In the genomic region with DNA sequence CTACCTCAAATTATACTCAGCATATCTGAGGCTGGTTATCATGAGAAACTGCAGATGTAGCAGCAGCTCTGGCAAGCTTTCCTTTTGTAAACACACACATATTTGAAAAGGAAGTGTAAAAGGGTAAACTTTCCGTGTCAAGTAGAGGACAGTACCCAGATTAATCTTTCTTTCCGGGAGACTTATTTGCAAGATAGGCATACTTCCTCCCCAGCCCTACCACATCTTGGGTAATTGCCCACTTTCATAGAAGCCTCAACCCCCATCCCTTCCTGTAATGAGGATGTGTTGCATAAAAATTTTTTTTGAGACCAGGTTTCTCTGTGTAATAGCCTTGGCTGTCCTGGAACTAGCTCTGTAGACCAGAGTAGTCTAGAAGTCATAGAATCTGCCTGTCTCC, we compare ENCODE assay signal across 11 mouse cellular contexts. TPM values are rescaled to one million over a fixed set of nuclear protein-coding genes. Genes with fewer than 3 reads are reported as not detected.
DNase-seq lines count a peak whose midpoint lies in the region; ATAC-seq and TF ChIP-seq lines count a peak whose summit lies in the region.
"Had no signal": no experiment of that assay in that cellular context is flagged by ENCODE, and none has a peak within 500 bp of the region (broad histone marks: within the 10 kb centered on the region; RNA-seq: fewer than 3 reads in every experiment).

No protein-coding gene starts in this region.

- H3K36me3 ChIP-seq in lung, postnatal 0 days (ENCODE audit: insufficient read depth, low read length) = no peaks in the 10 kb centered on the region
- H3K36me3 ChIP-seq in forebrain, postnatal 0 days (ENCODE audit: insufficient read depth) = no peaks in the 10 kb centered on the region
- H3K36me3 ChIP-seq: midbrain, embryonic 12.5 days had no signal

- no peak for TF ChIP-seq CTCF in lung, postnatal 0 days (IDR thresholded peaks at IDR 0.05)
- TF ChIP-seq CTCF in forebrain, postnatal 0 days (IDR thresholded peaks at IDR 0.05; ENCODE audit: low read depth) = no peak

- peaks cover 6% of the 10 kb centered on the region for H3K4me1 ChIP-seq in brown adipose tissue, adult 24 weeks (ENCODE audit: control insufficient read depth, insufficient read depth, insufficient read length, low read length)
- H3K4me1 ChIP-seq in lung, postnatal 0 days (ENCODE audit: insufficient read depth, low read depth, low read length) = peaks cover 6% of the 10 kb centered on the region; the same call in 1 of the 2 replicates
- no peaks in the 10 kb centered on the region for H3K4me1 ChIP-seq in forebrain, postnatal 0 days (ENCODE audit: insufficient read depth)
- H3K4me1 ChIP-seq: midbrain, embryonic 12.5 days had no signal

- no peaks in the 10 kb centered on the region for H3K9me3 ChIP-seq in lung, postnatal 0 days (ENCODE audit: low read length)
- no peaks in the 10 kb centered on the region for H3K9me3 ChIP-seq in forebrain, postnatal 0 days (ENCODE audit: low read length)
- H3K9me3 ChIP-seq: midbrain, embryonic 12.5 days had no signal

- no peak overlapping the region for H3K4me3 ChIP-seq in brown adipose tissue, adult 24 weeks (ENCODE audit: insufficient read depth, low read depth, low read length)
- H3K4me3 ChIP-seq in lung, postnatal 0 days (ENCODE audit: low read depth, low read length) = no peak overlapping the region
- no peak overlapping the region for H3K4me3 ChIP-seq in forebrain, postnatal 0 days (ENCODE audit: low read depth, low read length)
- H3K4me3 ChIP-seq: midbrain, embryonic 12.5 days had no signal

- no peak overlapping the region for H3K9ac ChIP-seq in lung, postnatal 0 days (replicated peaks; ENCODE audit: low read depth)
- no peak overlapping the region for H3K9ac ChIP-seq in forebrain, postnatal 0 days
- H3K9ac ChIP-seq: hindbrain, embryonic 14.5 days; midbrain, embryonic 12.5 days had no signal

- peak; percentile 96 for DNase-seq in heart, adult 11 months
- no peak for DNase-seq in heart, postnatal 25 days (ENCODE audit: low spot score)
- DNase-seq in 3T3-L1 (ENCODE audit: low read depth, low spot score) = peak; percentile 55
- DNase-seq in lung, postnatal 0 days (ENCODE audit: low spot score) = peak; percentile 79
- DNase-seq in left cerebral cortex, postnatal 25 days (ENCODE audit: low spot score in 2 of 2) = no peak
- no peak for DNase-seq in forebrain, postnatal 0 days
- no peak for DNase-seq in layer of hippocampus, adult 11-12 months (ENCODE audit: low spot score)

- TF ChIP-seq EP300 in lung, postnatal 0 days (IDR thresholded peaks at IDR 0.05) = peak; percentile 98

- WGBS in lung, postnatal 0 days = 8% methylated on average over 2 of the region's 2 CpGs
- 82% methylated on average over 2 of the region's 2 CpGs for WGBS in forebrain, postnatal 0 days

- no peaks in the 10 kb centered on the region for H3K27me3 ChIP-seq in lung, postnatal 0 days (replicated peaks; ENCODE audit: insufficient read depth, low read length)
- H3K27me3 ChIP-seq in forebrain, postnatal 0 days (ENCODE audit: insufficient read depth, low read length) = no peaks in the 10 kb centered on the region
- H3K27me3 ChIP-seq: midbrain, embryonic 12.5 days had no signal

- no peak overlapping the region for H3K4me2 ChIP-seq in lung, postnatal 0 days (replicated peaks; ENCODE audit: low read depth, low read length)
- H3K4me2 ChIP-seq in forebrain, postnatal 0 days (ENCODE audit: low read depth) = no peak overlapping the region
- H3K4me2 ChIP-seq: hindbrain, embryonic 14.5 days; midbrain, embryonic 12.5 days had no signal

- ATAC-seq in lung, postnatal 0 days = peak; percentile 90
- no peak for ATAC-seq in forebrain, postnatal 0 days
- ATAC-seq: forebrain, embryonic 14.5 days had no signal

- intact Hi-C loops in heart, postnatal 25 days (cut with DNase I) = no loop called here
- intact Hi-C loops in left cerebral cortex, postnatal 25 days (cut with DNase I) = no loop called here

- H3K27ac ChIP-seq in brown adipose tissue, adult 24 weeks (replicated peaks; ENCODE audit: low read depth, low read length) = peak overlapping the region; percentile 54
- H3K27ac ChIP-seq in lung, postnatal 0 days (ENCODE audit: low read length) = 0 out of 2 replicates have a peak overlapping the region, but pooled peaks have one; percentile 9
- no peak overlapping the region for H3K27ac ChIP-seq in forebrain, postnatal 0 days (ENCODE audit: low read depth, low read length)
- H3K27ac ChIP-seq: hindbrain, embryonic 14.5 days; midbrain, embryonic 12.5 days had no signal

RNA-seq across cellular contexts. Expression of a gene that starts 12.6 kb away (rescaled TPM):
- 1 to 10 TPM; 7.9 to 8.5 TPM for total RNA-seq in heart, postnatal 25 days (2021)
- polyA plus RNA-seq in brown adipose tissue, adult 24 weeks (2012; ENCODE audit: insufficient read depth, insufficient read length, missing spikeins) = 3.8 and 4.9 TPM in 2 replicates
- polyA plus RNA-seq in lung, postnatal 0 days (2015; fragmentation: Nextera tagmentation; extraction: Ambion mirVana) = 33.0 and 42.2 TPM in 2 replicates
- 1 to 10 TPM; 2.1 to 2.5 TPM for total RNA-seq in left cerebral cortex, postnatal 25 days (2021)
- 1.9 and 2.4 TPM in 2 replicates for total RNA-seq in forebrain, postnatal 0 days (2014; rRNA removed)
- 1.9 and 2.3 TPM in 2 replicates for polyA plus RNA-seq in forebrain, postnatal 0 days (2015; fragmentation: Nextera tagmentation; extraction: Ambion mirVana)

RNA-seq across cellular contexts. Expression of a gene that starts 34.3 kb away (rescaled TPM):
- 10 to 100 TPM; 30.4 to 32.2 TPM for total RNA-seq in heart, postnatal 25 days (2021)
- 28.8 and 32.7 TPM in 2 replicates for polyA plus RNA-seq in brown adipose tissue, adult 24 weeks (2012; ENCODE audit: insufficient read depth, insufficient read length, missing spikeins)
- 73.0 and 81.1 TPM in 2 replicates for polyA plus RNA-seq in lung, postnatal 0 days (2015; fragmentation: Nextera tagmentation; extraction: Ambion mirVana)
- total RNA-seq in left cerebral cortex, postnatal 25 days (2021) = 10 to 100 TPM; 83.8 to 84.4 TPM
- total RNA-seq in forebrain, postnatal 0 days (2014; rRNA removed) = 124 and 132 TPM in 2 replicates
- 70.1 and 77.1 TPM in 2 replicates for polyA plus RNA-seq in forebrain, postnatal 0 days (2015; fragmentation: Nextera tagmentation; extraction: Ambion mirVana)

RNA-seq across cellular contexts. Expression of a gene that starts 37.1 kb away (rescaled TPM):
- total RNA-seq in heart, postnatal 25 days (2021) = 1 to 10 TPM; 1.8 to 2.6 TPM
- polyA plus RNA-seq in brown adipose tissue, adult 24 weeks (2012; ENCODE audit: insufficient read depth, insufficient read length, missing spikeins) = 0.75 TPM in 1 of 2 replicates, not detected in the other
- polyA plus RNA-seq in lung, postnatal 0 days (2015; fragmentation: Nextera tagmentation; extraction: Ambion mirVana) = 7.1 and 8.4 TPM in 2 replicates
- under 1 TPM in 1 of 2 experiments, not detected in 1; 0.25 TPM for total RNA-seq in left cerebral cortex, postnatal 25 days (2021)
- 0.08 and 0.76 TPM in 2 replicates for total RNA-seq in forebrain, postnatal 0 days (2014; rRNA removed)
- 0.11 TPM in 1 of 2 replicates, not detected in the other for polyA plus RNA-seq in forebrain, postnatal 0 days (2015; fragmentation: Nextera tagmentation; extraction: Ambion mirVana)
- polyA plus RNA-seq: forebrain, embryonic 14.5 days; hindbrain, embryonic 14.5 days had no signal

RNA-seq across cellular contexts. Expression of a gene that starts 57.2 kb away (rescaled TPM):
- 1 to 10 TPM; 5.8 to 9.1 TPM for total RNA-seq in heart, postnatal 25 days (2021)
- not detected in 2 replicates for polyA plus RNA-seq in brown adipose tissue, adult 24 weeks (2012; ENCODE audit: insufficient read depth, insufficient read length, missing spikeins)
- not detected in 2 replicates for polyA plus RNA-seq in lung, postnatal 0 days (2015; fragmentation: Nextera tagmentation; extraction: Ambion mirVana)
- 10 to 100 TPM in 1 of 2 experiments, 1 to 10 TPM in 1; 6.8 to 11.1 TPM for total RNA-seq in left cerebral cortex, postnatal 25 days (2021)
- total RNA-seq in forebrain, postnatal 0 days (2014; rRNA removed) = 0.38 TPM in 1 of 2 replicates, not detected in the other
- not detected in 2 replicates for polyA plus RNA-seq in forebrain, postnatal 0 days (2015; fragmentation: Nextera tagmentation; extraction: Ambion mirVana)
- polyA plus RNA-seq: midbrain, embryonic 12.5 days had no signal

Comparison
In these comparisons a context has a peak if more than half of its experiments do, and no peak if none do; other contexts are left out.
1. DNase-seq: peak in heart, adult 11 months (single experiment), 3T3-L1 (single experiment) and lung, postnatal 0 days (single experiment); none in heart, postnatal 25 days (single experiment), left cerebral cortex, postnatal 25 days (0 of 2), forebrain, postnatal 0 days (single experiment) and layer of hippocampus, adult 11-12 months (single experiment).